In genomic region chr6:134994031-134994651, GRCm38 (mm10) we compare ENCODE assay signal across 13 mouse cellular contexts. TPM values are rescaled to one million over a fixed set of nuclear protein-coding genes. Genes with fewer than 3 reads are reported as not detected.
DNase-seq lines count a peak whose midpoint lies in the region; ATAC-seq lines count a peak whose summit lies in the region.
"Had no signal": no experiment of that assay in that cellular context is flagged by ENCODE, and none has a peak within 500 bp of the region (broad histone marks: within the 10 kb centered on the region; RNA-seq: fewer than 3 reads in every experiment).

No protein-coding gene starts in this region.

- H3K9ac ChIP-seq in forebrain, embryonic 15.5 days (replicated peaks): no peak overlapping the region
- no peak overlapping the region for H3K9ac ChIP-seq in forebrain, embryonic 11.5 days (ENCODE audit: low read length)
- no peak overlapping the region for H3K9ac ChIP-seq in intestine, embryonic 15.5 days
- H3K9ac ChIP-seq in hindbrain, embryonic 11.5 days (ENCODE audit: low read depth, low read length): no peak overlapping the region
- H3K9ac ChIP-seq: embryonic facial prominence, embryonic 15.5 days; liver, postnatal 0 days had no signal

- H3K9me3 ChIP-seq in forebrain, embryonic 15.5 days: no peaks in the 10 kb centered on the region
- no peaks in the 10 kb centered on the region for H3K9me3 ChIP-seq in forebrain, embryonic 11.5 days (ENCODE audit: control insufficient read depth, low read length)
- H3K9me3 ChIP-seq in intestine, embryonic 15.5 days: no peaks in the 10 kb centered on the region
- no peaks in the 10 kb centered on the region for H3K9me3 ChIP-seq in hindbrain, embryonic 11.5 days (ENCODE audit: control insufficient read depth, low read length)
- H3K9me3 ChIP-seq: embryonic facial prominence, embryonic 15.5 days; heart, embryonic 10.5 days had no signal

- peak; percentile 55; the same call in 1 of the 2 replicates for ATAC-seq in forebrain, embryonic 15.5 days (replicated peaks)
- no peak for ATAC-seq in forebrain, embryonic 11.5 days (replicated peaks; ENCODE audit: low FRiP score)
- ATAC-seq in intestine, embryonic 15.5 days: peak; percentile 83
- no peak for ATAC-seq in megakaryocyte-erythroid progenitor cell, adult 5-6 weeks (replicated peaks; ENCODE audit: low FRiP score, low TSS enrichment, poor library complexity, severe bottlenecking)
- ATAC-seq in hindbrain, embryonic 11.5 days (ENCODE audit: low FRiP score): no peak
- no peak for ATAC-seq in megakaryocyte progenitor cell, adult 5-6 weeks (replicated peaks; ENCODE audit: poor library complexity)
- ATAC-seq: liver, postnatal 0 days had no signal

- no peaks in the 10 kb centered on the region for H3K4me1 ChIP-seq in forebrain, embryonic 15.5 days
- no peaks in the 10 kb centered on the region for H3K4me1 ChIP-seq in forebrain, embryonic 11.5 days (replicated peaks; ENCODE audit: control insufficient read depth, insufficient read depth, low read length)
- no peaks in the 10 kb centered on the region for H3K4me1 ChIP-seq in intestine, embryonic 15.5 days (replicated peaks)
- no peaks in the 10 kb centered on the region for H3K4me1 ChIP-seq in hindbrain, embryonic 11.5 days (replicated peaks; ENCODE audit: control insufficient read depth, insufficient read depth, low read length)
- H3K4me1 ChIP-seq: embryonic facial prominence, embryonic 15.5 days had no signal

- no peak overlapping the region for H3K4me3 ChIP-seq in forebrain, embryonic 15.5 days
- no peak overlapping the region for H3K4me3 ChIP-seq in forebrain, embryonic 11.5 days (ENCODE audit: low read depth, low read length)
- no peak overlapping the region for H3K4me3 ChIP-seq in intestine, embryonic 15.5 days (replicated peaks)
- H3K4me3 ChIP-seq in macrophage (ENCODE audit: inconsistent target): no peak overlapping the region
- no peak overlapping the region for H3K4me3 ChIP-seq in hindbrain, embryonic 11.5 days (ENCODE audit: low read depth, low read length)
- H3K4me3 ChIP-seq: embryonic facial prominence, embryonic 15.5 days; heart, embryonic 10.5 days had no signal

- H3K4me2 ChIP-seq in forebrain, embryonic 15.5 days (replicated peaks): no peak overlapping the region
- no peak overlapping the region for H3K4me2 ChIP-seq in forebrain, embryonic 11.5 days (ENCODE audit: low read depth, low read length, severe bottlenecking)
- no peak overlapping the region for H3K4me2 ChIP-seq in intestine, embryonic 15.5 days (replicated peaks)
- no peak overlapping the region for H3K4me2 ChIP-seq in hindbrain, embryonic 11.5 days (replicated peaks; ENCODE audit: low read depth, low read length)
- H3K4me2 ChIP-seq: embryonic facial prominence, embryonic 15.5 days had no signal

- H3K27ac ChIP-seq in forebrain, embryonic 15.5 days (replicated peaks): no peak overlapping the region
- H3K27ac ChIP-seq in forebrain, embryonic 11.5 days (ENCODE audit: low read depth, low read length): no peak overlapping the region
- H3K27ac ChIP-seq in intestine, embryonic 15.5 days: no peak overlapping the region
- peak overlapping the region; percentile 43 for H3K27ac ChIP-seq in macrophage
- H3K27ac ChIP-seq in hindbrain, embryonic 11.5 days (ENCODE audit: low read depth, low read length): no peak overlapping the region
- H3K27ac ChIP-seq: embryonic facial prominence, embryonic 15.5 days; heart, embryonic 10.5 days; kidney, postnatal 0 days had no signal

- no peak for DNase-seq in forebrain, embryonic 11.5 days (ENCODE audit: low spot score)
- DNase-seq in R1 (ENCODE audit: low read depth, low spot score): peak; percentile 20
- DNase-seq in hindbrain, embryonic 11.5 days (ENCODE audit: low spot score): no peak
- DNase-seq: B cell, adult 2 months; liver, postnatal 0 days had no signal

- no peaks in the 10 kb centered on the region for H3K36me3 ChIP-seq in forebrain, embryonic 15.5 days
- H3K36me3 ChIP-seq in forebrain, embryonic 11.5 days (ENCODE audit: control insufficient read depth, insufficient read depth, low read length): no peaks in the 10 kb centered on the region
- H3K36me3 ChIP-seq in intestine, embryonic 15.5 days: no peaks in the 10 kb centered on the region
- no peaks in the 10 kb centered on the region for H3K36me3 ChIP-seq in macrophage (ENCODE audit: inconsistent target)
- no peaks in the 10 kb centered on the region for H3K36me3 ChIP-seq in hindbrain, embryonic 11.5 days (ENCODE audit: control insufficient read depth, insufficient read depth, low read length)
- H3K36me3 ChIP-seq: embryonic facial prominence, embryonic 15.5 days; heart, embryonic 10.5 days had no signal

- H3K27me3 ChIP-seq in forebrain, embryonic 15.5 days: no peaks in the 10 kb centered on the region
- no peaks in the 10 kb centered on the region for H3K27me3 ChIP-seq in forebrain, embryonic 11.5 days (ENCODE audit: control insufficient read depth, insufficient read depth, low read length)
- no peaks in the 10 kb centered on the region for H3K27me3 ChIP-seq in intestine, embryonic 15.5 days (replicated peaks)
- H3K27me3 ChIP-seq in hindbrain, embryonic 11.5 days (ENCODE audit: control insufficient read depth, insufficient read depth, low read length): no peaks in the 10 kb centered on the region
- H3K27me3 ChIP-seq: embryonic facial prominence, embryonic 15.5 days had no signal

- H3K79me2 ChIP-seq in macrophage (ENCODE audit: inconsistent target): no peaks in the 10 kb centered on the region

- 64% methylated on average over 12 of the region's 12 CpGs for WGBS in forebrain, embryonic 15.5 days
- 84% methylated on average over 12 of the region's 12 CpGs for WGBS in forebrain, embryonic 11.5 days
- 53% methylated on average over 12 of the region's 12 CpGs for WGBS in intestine, embryonic 15.5 days
- WGBS in macrophage (ENCODE audit: missing documents): 34% methylated on average over 12 of the region's 12 CpGs
- 76% methylated on average over 12 of the region's 12 CpGs for WGBS in hindbrain, embryonic 11.5 days

RNA-seq across cellular contexts. Expression of gene Apold1, which starts 12.6 kb away (rescaled TPM):
- 3.5 and 3.8 TPM in 2 replicates for polyA plus RNA-seq in forebrain, embryonic 15.5 days (2015; fragmentation: Nextera tagmentation; extraction: Ambion mirVana)
- polyA plus RNA-seq in forebrain, embryonic 11.5 days (2014; fragmentation: Nextera tagmentation; extraction: Ambion mirVana): 3.0 and 3.1 TPM in 2 replicates
- polyA plus RNA-seq in intestine, embryonic 15.5 days (2015; fragmentation: Nextera tagmentation; extraction: Ambion mirVana): 3.5 and 3.6 TPM in 2 replicates
- under 1 TPM in 9 of 26 experiments, not detected in 17; 0.19 to 0.86 (median 0.31) TPM for total RNA-seq in macrophage (2018; cell fraction: chromatin; rRNA removed)
- total RNA-seq in macrophage (2018; cell fraction: cytosol; rRNA removed): under 1 TPM in 21 of 26 experiments, not detected in 5; 0.03 to 0.70 (median 0.10) TPM
- 1 to 10 TPM in 1 of 26 experiments, under 1 TPM in 11, not detected in 14; 0.11 to 2.1 (median 0.33) TPM for total RNA-seq in macrophage (2018; cell fraction: nucleus; rRNA removed)
- polyA plus RNA-seq in macrophage (2018): 0.06 TPM in 1 of 3 replicates, not detected in the others
- 0.90 and 1.5 TPM in 2 replicates for total RNA-seq in megakaryocyte-erythroid progenitor cell, adult 5-6 weeks (2014; fragmentation: Nextera tagmentation)
- 0.66 and 0.80 TPM in 2 replicates for total RNA-seq in megakaryocyte-erythroid progenitor cell, adult 5-6 weeks (2017)
- 3.0 and 3.7 TPM in 2 replicates for polyA plus RNA-seq in hindbrain, embryonic 11.5 days (2014; fragmentation: Nextera tagmentation; extraction: Ambion mirVana)
- 0.05 TPM in 1 of 2 replicates, not detected in the other for total RNA-seq in megakaryocyte progenitor cell, adult 5-6 weeks (2015)
- total RNA-seq in megakaryocyte progenitor cell, adult 5-6 weeks (2017): 0.10 TPM in 1 of 2 replicates, not detected in the other

RNA-seq across cellular contexts. Expression of gene Ddx47, which starts 17.3 kb away (rescaled TPM):
- 89.0 and 91.8 TPM in 2 replicates for polyA plus RNA-seq in forebrain, embryonic 15.5 days (2015; fragmentation: Nextera tagmentation; extraction: Ambion mirVana)
- polyA plus RNA-seq in forebrain, embryonic 11.5 days (2014; fragmentation: Nextera tagmentation; extraction: Ambion mirVana): 105 and 107 TPM in 2 replicates
- 97.4 and 99.7 TPM in 2 replicates for polyA plus RNA-seq in intestine, embryonic 15.5 days (2015; fragmentation: Nextera tagmentation; extraction: Ambion mirVana)
- total RNA-seq in macrophage (2018; cell fraction: chromatin; rRNA removed): 100 to 1,000 TPM in 8 of 26 experiments, 10 to 100 TPM in 18; 24.8 to 132 (median 79.3) TPM
- 10 to 100 TPM; 31.2 to 53.9 (median 45.2) TPM for total RNA-seq in macrophage (2018; cell fraction: cytosol; rRNA removed)
- total RNA-seq in macrophage (2018; cell fraction: nucleus; rRNA removed): 10 to 100 TPM; 29.5 to 79.0 (median 44.0) TPM
- 47.6 to 53.3 TPM (median 51.0 TPM) in 3 replicates for polyA plus RNA-seq in macrophage (2018)
- total RNA-seq in megakaryocyte-erythroid progenitor cell, adult 5-6 weeks (2014; fragmentation: Nextera tagmentation): 87.5 and 108 TPM in 2 replicates
- total RNA-seq in megakaryocyte-erythroid progenitor cell, adult 5-6 weeks (2017): 135 and 173 TPM in 2 replicates
- 101 and 102 TPM in 2 replicates for polyA plus RNA-seq in hindbrain, embryonic 11.5 days (2014; fragmentation: Nextera tagmentation; extraction: Ambion mirVana)
- total RNA-seq in megakaryocyte progenitor cell, adult 5-6 weeks (2015): 52.4 and 69.7 TPM in 2 replicates
- 95.0 and 96.0 TPM in 2 replicates for total RNA-seq in megakaryocyte progenitor cell, adult 5-6 weeks (2017)

Comparison
In these comparisons a context has a peak if more than half of its experiments do, and no peak if none do; other contexts are left out.
1. ATAC-seq: peak in forebrain, embryonic 15.5 days (single experiment) and intestine, embryonic 15.5 days (single experiment); none in forebrain, embryonic 11.5 days (single experiment), megakaryocyte-erythroid progenitor cell, adult 5-6 weeks (single experiment), hindbrain, embryonic 11.5 days (single experiment) and megakaryocyte progenitor cell, adult 5-6 weeks (single experiment).